Mouse (Mus musculus): ENCODE measurements around the gene Cldn5. TPM values are rescaled to one million over a fixed set of nuclear protein-coding genes. Genes with fewer than 3 reads are reported as not detected.

The Cldn5 gene
- polyA plus RNA-seq, 1 experiment from 2014 or later = 18.4 TPM

Other genes starting within 250 kb of the Cldn5 start
- gene Tbx1, start 186.2 kb upstream of the Cldn5 start, polyA plus RNA-seq (2016; fragmentation: Nextera tagmentation; extraction: Ambion mirVana) = 1.00 and 6.9 TPM in 2 replicates
- 6.0 and 7.4 TPM in 2 replicates for gene Gp1bb, start 154.4 kb upstream of the Cldn5 start, polyA plus RNA-seq (2016; fragmentation: Nextera tagmentation; extraction: Ambion mirVana)
- 0.26 and 1.1 TPM in 2 replicates for gene Gm49601, start 150.4 kb upstream of the Cldn5 start, polyA plus RNA-seq (2016; fragmentation: Nextera tagmentation; extraction: Ambion mirVana)
- 4.3 and 11.7 TPM in 2 replicates for gene Sept5, start 146.9 kb upstream of the Cldn5 start, polyA plus RNA-seq (2016; fragmentation: Nextera tagmentation; extraction: Ambion mirVana)
- gene Ufd1, start 34.9 kb downstream of the Cldn5 start, polyA plus RNA-seq (2016; fragmentation: Nextera tagmentation; extraction: Ambion mirVana) = 77.4 and 85.2 TPM in 2 replicates
- gene Cdc45, start 35.1 kb downstream of the Cldn5 start, polyA plus RNA-seq (2016; fragmentation: Nextera tagmentation; extraction: Ambion mirVana) = 50.8 and 58.4 TPM in 2 replicates
- gene 2510002D24Rik, start 59.7 kb downstream of the Cldn5 start, polyA plus RNA-seq (2016; fragmentation: Nextera tagmentation; extraction: Ambion mirVana) = 41.3 and 47.4 TPM in 2 replicates
- gene Gm28539, start 59.7 kb downstream of the Cldn5 start, polyA plus RNA-seq (2016; fragmentation: Nextera tagmentation; extraction: Ambion mirVana) = not detected in 2 replicates
- 123 and 138 TPM in 2 replicates for gene Mrpl40, start 100.0 kb downstream of the Cldn5 start, polyA plus RNA-seq (2016; fragmentation: Nextera tagmentation; extraction: Ambion mirVana)
- 13.4 and 23.1 TPM in 2 replicates for gene Hira, start 100.2 kb downstream of the Cldn5 start, polyA plus RNA-seq (2016; fragmentation: Nextera tagmentation; extraction: Ambion mirVana)

All from heart, embryonic 10.5 days (tissue).